Mouse (Mus musculus) olfactory bulb, adult 2 months (tissue): ENCODE measurements around the gene Mtch1. TPM values are rescaled to one million over a fixed set of nuclear protein-coding genes. Genes with fewer than 3 reads are reported as not detected.
A peak's percentile ranks its signal among the peaks of the same experiment; 100 is the strongest.
"Not testable (repeated sequence)": the region's sequence is repeated elsewhere in the genome, so short reads cannot be mapped to it uniquely, and the experiment has no call there.

ENCODE experiments used
- H3K27ac ChIP-seq: fragments of 200-500 bp; 2 replicates; pipeline ENCODE4 v1.5.1; 2012; ENCODE audit warnings: low read depth, low read length; ENCODE audit not compliant: insufficient read depth
- H3K4me1 ChIP-seq: fragments of 200-500 bp; 2 replicates; pipeline ENCODE4 v1.6.1; 2012; ENCODE audit warnings: low read length; ENCODE audit not compliant: control insufficient read depth, insufficient read depth
- H3K4me3 ChIP-seq: fragments of 200-500 bp; 2 replicates; pipeline ENCODE4 v1.5.1; 2012; ENCODE audit warnings: mild to moderate bottlenecking, low read depth, low read length, moderate library complexity; ENCODE audit not compliant: insufficient read depth
- CTCF ChIP-seq: fragments of 200-500 bp; IDR thresholded peaks from 2 replicates; pipeline ENCODE4 v1.5.1; 2012; ENCODE audit warnings: low read depth, mild to moderate bottlenecking, low read length, moderate library complexity; ENCODE audit not compliant: insufficient read depth
- POLR2A ChIP-seq: fragments of 200-500 bp; IDR thresholded peaks from 2 replicates; pipeline ENCODE4 v1.6.1; 2012; ENCODE audit warnings: mild to moderate bottlenecking, low read depth, low read length, moderate library complexity; ENCODE audit not compliant: insufficient read depth
- WGBS: fragments of 180-500 bp; shearing (Covaris S2); methylation state at CpG from one replicate; pipeline ENCODE4 v1.1.7; 2018; 5-methylcytosine and 5-hydroxymethylcytosine counted together
- polyA plus RNA-seq: library from polyadenylated mRNA; stranded (reverse); fragments of >200 nt; gene quantifications from 2 replicates; pipeline ENCODE4 v1.2.4, GENCODE M21; 2012; ENCODE audit warnings: low replicate concordance; ENCODE audit not compliant: missing spikeins, insufficient read depth, insufficient read length

Mtch1 gene
- polyA plus RNA-seq, result not detected in 2 replicates

DNA sequence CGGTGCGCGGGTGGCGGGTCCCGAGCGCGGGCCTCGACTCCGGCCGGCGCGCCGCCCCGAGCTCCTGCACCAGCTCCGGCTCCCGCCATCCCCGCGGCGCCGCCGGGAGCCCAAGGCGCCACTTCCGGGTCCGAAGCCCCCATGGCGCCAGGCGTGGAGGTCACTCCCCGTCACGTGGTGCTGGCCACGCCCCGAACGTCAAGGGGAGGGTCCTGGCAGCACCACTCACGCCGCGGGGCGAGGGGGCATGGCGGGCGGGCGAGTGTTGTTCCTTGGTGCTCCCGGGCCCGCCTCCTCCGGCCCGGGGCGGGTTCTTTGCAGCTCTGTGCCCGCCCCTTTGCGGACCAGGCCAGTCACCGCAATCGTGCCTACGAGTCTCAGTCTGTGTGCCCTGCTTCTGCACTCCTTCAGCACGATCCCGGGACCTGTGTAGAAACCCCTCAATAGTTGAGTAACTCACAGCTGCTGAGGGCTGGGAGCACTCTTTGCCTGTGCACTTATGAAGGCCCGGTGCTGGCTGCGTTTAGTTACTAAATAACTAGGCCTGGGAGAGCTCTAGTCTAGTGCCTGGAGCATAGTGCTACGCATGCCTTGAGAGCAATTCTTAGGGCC is at the start of gene Mtch1:
TSS of gene Mtch1 (minus strand) at position 290 of the 612 bp plus-strand sequence.
- Histone ChIP-seq H3K27ac (peak within 1 kb of the TSS; percentile 81), H3K4me1 (peaks cover 13% of the 10 kb centered on the region), H3K4me3 (peak within 1 kb of the TSS; percentile 94)
- peak; percentile 51 for TF ChIP-seq POLR2A
- TF ChIP-seq CTCF, result no peak
- under 1% methylated on average over 52 of the region's 53 CpGs for WGBS

GRCm38 (mm10) chr17:29396821-29397242 is 49.1 kb upstream of the Mtch1 start:
- no peak overlapping the region for H3K4me3 ChIP-seq
- no peak overlapping the region for H3K27ac ChIP-seq
- TF ChIP-seq CTCF, result peak; percentile 97
- TF ChIP-seq POLR2A, result no peak
- peaks cover 9% of the 10 kb centered on the region for H3K4me1 ChIP-seq
- 12% methylated on average over 6 of the region's 6 CpGs for WGBS

- H3K4me1 ChIP-seq, result peaks cover 9% of the 10 kb centered on the region
- H3K27ac ChIP-seq, result no peak overlapping the region
- whole genome bisulfite sequencing, result 58% methylated on average over 6 of the region's 6 CpGs
- TF ChIP-seq CTCF, result no peak
- TF ChIP-seq POLR2A, result no peak
- no peak overlapping the region for H3K4me3 ChIP-seq
These were observed 48.5 kb upstream of the Mtch1 start for GRCm38 (mm10) chr17:29396056-29396799.

DNA sequence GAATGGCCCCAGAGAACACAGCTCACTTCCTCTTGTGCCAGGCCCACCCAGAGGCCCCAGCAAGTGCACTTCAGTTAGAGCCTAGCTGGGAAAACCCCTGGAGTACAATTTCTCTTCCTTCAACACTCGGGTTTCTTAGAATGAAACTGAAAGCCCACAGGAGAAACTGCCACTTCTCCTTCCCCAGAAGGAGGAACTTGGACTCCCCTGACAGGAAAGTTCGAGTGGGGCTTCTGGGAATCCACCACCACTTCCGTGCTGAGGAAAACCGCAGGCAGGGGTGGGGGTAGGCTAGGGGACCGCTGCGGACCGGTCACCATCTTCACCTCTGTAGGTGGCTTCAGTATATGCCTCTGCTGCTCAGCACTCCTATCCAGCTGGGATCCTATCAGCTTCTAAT is 47.6 kb upstream of the Mtch1 start:
- 81% methylated on average over 7 of the region's 7 CpGs for WGBS
- TF ChIP-seq POLR2A, result no peak
- no peak for TF ChIP-seq CTCF
- H3K27ac ChIP-seq, result no peak overlapping the region
- no peak overlapping the region for H3K4me3 ChIP-seq
- H3K4me1 ChIP-seq, result peaks cover 9% of the 10 kb centered on the region

- H3K4me1 ChIP-seq, H3K27ac ChIP-seq, H3K4me3 ChIP-seq: not testable (repeated sequence)
- WGBS, result 88% methylated on average over 2 of the region's 2 CpGs
These were observed 47.0 kb upstream of the Mtch1 start for GRCm38 (mm10) chr17:29394761-29395160.

- Histone ChIP-seq H3K4me1 (peaks cover 9% of the 10 kb centered on the region), H3K27ac (no peak overlapping the region)
- WGBS, result 67% methylated on average over 9 of the region's 9 CpGs
These were observed 46.5 kb upstream of the Mtch1 start for GRCm38 (mm10) chr17:29394106-29394760.

DNA sequence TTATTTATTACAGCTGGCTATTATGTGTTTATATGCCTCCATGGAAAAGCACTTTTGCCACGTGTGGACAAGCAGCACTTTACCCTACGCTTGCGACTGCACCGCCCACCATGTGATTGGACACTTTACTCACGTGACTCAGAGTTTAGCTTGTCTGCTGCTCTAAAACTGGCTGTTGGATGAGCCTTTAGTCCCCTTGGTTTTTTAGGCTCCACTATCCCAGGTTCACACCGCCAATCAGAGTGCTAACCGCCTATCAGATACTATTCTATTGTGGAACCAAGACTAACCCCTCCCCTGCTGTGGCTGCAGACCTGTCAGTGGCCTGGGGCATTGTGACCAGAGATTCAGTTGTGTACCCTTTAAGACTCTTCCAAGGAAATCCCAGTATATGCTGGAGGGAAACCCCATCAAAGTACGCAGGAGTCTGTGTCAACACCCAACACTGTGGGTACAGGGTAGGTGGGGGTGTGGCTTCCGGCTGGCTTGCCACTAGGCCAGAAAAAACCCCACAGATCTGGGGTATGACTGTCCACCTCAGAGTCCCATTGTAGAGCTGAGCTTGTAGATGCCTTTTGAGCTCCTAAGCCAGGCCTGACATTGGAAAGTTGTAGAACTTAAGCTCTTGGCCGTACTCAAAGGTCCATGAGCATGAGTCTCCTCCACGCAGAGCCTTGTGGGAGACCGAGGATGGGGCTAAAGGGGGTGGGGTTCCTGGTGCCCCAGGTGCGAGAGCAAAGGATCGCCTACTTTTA is 45.8 kb upstream of the Mtch1 start:
- H3K4me3 ChIP-seq, result no peak overlapping the region
- TF ChIP-seq POLR2A (no peak), CTCF (no peak)
- WGBS, result 77% methylated on average over 14 of the region's 14 CpGs
- H3K27ac ChIP-seq, result no peak overlapping the region
- peaks cover 13% of the 10 kb centered on the region for H3K4me1 ChIP-seq

More at GRCm38 (mm10) chr17:29394106-29394760, 46.5 kb upstream of the Mtch1 start:
- TF ChIP-seq CTCF (no peak), POLR2A (no peak)
- no peak overlapping the region for H3K4me3 ChIP-seq

DNA sequence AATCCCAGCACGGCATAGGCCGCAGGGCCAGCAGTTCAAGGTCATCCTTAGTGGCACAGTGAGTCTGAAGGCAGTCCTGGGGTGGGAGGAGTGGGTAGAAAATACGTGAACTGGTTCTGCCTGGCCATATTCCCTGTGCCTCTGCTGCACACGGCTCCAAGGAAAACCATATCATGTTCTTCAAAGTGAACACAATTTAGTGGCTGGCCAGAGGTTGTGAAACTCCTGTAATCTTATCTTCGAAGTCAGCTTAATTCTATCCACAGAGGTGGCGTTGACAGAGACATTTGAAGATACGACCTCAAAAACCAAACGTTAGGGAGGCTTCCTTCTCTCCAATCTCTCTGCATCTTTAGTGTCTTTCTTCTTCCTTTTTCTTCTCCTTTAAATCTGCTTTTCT is 43.5 kb upstream of the Mtch1 start:
- 91% methylated on average over 8 of the region's 8 CpGs for whole genome bisulfite sequencing
- no peak overlapping the region for H3K4me3 ChIP-seq
- TF ChIP-seq CTCF, result no peak
- TF ChIP-seq POLR2A, result no peak

DNA sequence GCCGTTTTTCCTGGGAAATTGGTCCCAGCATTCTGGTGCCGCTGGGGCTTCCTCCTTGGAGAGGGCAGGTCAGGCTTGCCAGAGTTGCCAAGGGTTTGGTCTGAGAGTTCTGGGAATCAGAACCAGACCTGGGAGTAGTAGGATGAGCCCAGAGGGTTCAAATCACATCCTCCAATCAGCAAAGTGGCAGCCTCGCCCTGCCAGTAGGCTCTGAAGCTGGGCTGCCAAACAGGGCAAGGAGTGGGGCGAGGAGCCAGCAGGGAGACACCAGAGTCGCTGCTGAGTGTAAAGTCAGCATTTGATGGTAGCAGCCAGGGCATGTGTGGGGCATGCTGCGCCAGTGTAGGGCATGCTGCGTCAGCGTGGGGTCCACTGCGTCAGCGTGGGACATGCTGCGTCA is 41.2 kb upstream of the Mtch1 start:
- H3K4me1 ChIP-seq, result peaks cover 4% of the 10 kb centered on the region; the same call in 1 of the 2 replicates
- 71% methylated on average over 11 of the region's 11 CpGs for WGBS
- H3K27ac ChIP-seq, result no peak overlapping the region
- no peak overlapping the region for H3K4me3 ChIP-seq
- TF ChIP-seq CTCF (no peak), POLR2A (no peak)

More for the DNA sequence above, 43.5 kb upstream of the Mtch1 start:
- no peak overlapping the region for H3K27ac ChIP-seq
- H3K4me1 ChIP-seq, result 0 out of 2 replicates have a peak, but pooled peaks cover 4% of the 10 kb centered on the region
